Mouse (Mus musculus) midbrain, embryonic 12.5 days (tissue): ENCODE results near the gene Tuba1a. TPM values are rescaled to one million over a fixed set of nuclear protein-coding genes. Genes with fewer than 3 reads are reported as not detected.

Source experiments
- ATAC-seq: fragments of 200-750 bp; cut with Nextera tagmentation; 2 replicates; pipeline ENCODE4 v1.8.0; 2017; ENCODE audit warnings: low read depth, moderate TSS enrichment, moderate library complexity; ENCODE audit not compliant: low FRiP score
- H3K27ac ChIP-seq: fragments of 300-500 bp; sonication (generic); replicated peaks from 2 replicates; pipeline ENCODE4 v1.5.1; 2016; ENCODE audit warnings: mild to moderate bottlenecking
- H3K27me3 ChIP-seq: fragments of 300-500 bp; sonication (generic); 2 replicates; pipeline ENCODE4 v1.6.1; 2016; ENCODE audit warnings: mild to moderate bottlenecking
- H3K36me3 ChIP-seq: fragments of 300-500 bp; sonication (generic); 2 replicates; pipeline ENCODE4 v1.6.1; 2016
- H3K4me1 ChIP-seq: fragments of 300-500 bp; sonication (generic); 2 replicates; pipeline ENCODE4 v1.6.1; 2016
- H3K4me2 ChIP-seq: fragments of 300-500 bp; sonication (generic); replicated peaks from 2 replicates; pipeline ENCODE4 v1.6.1; 2016; ENCODE audit warnings: mild to moderate bottlenecking, moderate library complexity
- H3K4me3 ChIP-seq: fragments of 300-500 bp; sonication (generic); 2 replicates; pipeline ENCODE4 v1.5.1; 2016; ENCODE audit warnings: mild to moderate bottlenecking
- H3K9ac ChIP-seq: fragments of 300-500 bp; sonication (generic); replicated peaks from 2 replicates; pipeline ENCODE4 v1.6.1; 2016; ENCODE audit warnings: mild to moderate bottlenecking, moderate library complexity
- H3K9me3 ChIP-seq: fragments of 300-500 bp; sonication (generic); 2 replicates; pipeline ENCODE4 v1.6.1; 2016; ENCODE audit warnings: mild to moderate bottlenecking
- WGBS: fragments of 180-500 bp; shearing (Covaris S2); methylation state at CpG from one replicate; pipeline ENCODE4 v1.1.7; 2016; 5-methylcytosine and 5-hydroxymethylcytosine counted together
- polyA plus RNA-seq: library from polyadenylated mRNA; unstranded; fragments of >200 nt; fragmentation: Nextera tagmentation; extraction: Ambion mirVana; gene quantifications from 2 replicates; pipeline ENCODE4 v1.2.1, GENCODE M21; 2016

Gene Tuba1a
- polyA plus RNA-seq, 1 experiment from 2014 or later, result 9,642 TPM

GRCm38 (mm10) chr15:98991540-98992050 is 38.1 kb upstream of the Tuba1a start:
- H3K4me3 ChIP-seq, result peak overlapping the region; percentile 43
- peak overlapping the region; percentile 96 for H3K27ac ChIP-seq
- no peaks in the 10 kb centered on the region for H3K27me3 ChIP-seq
- 3% methylated on average over 9 of the region's 9 CpGs for WGBS
- ATAC-seq, result no peak
- H3K36me3 ChIP-seq, result no peaks in the 10 kb centered on the region
- peaks cover 68% of the 10 kb centered on the region for H3K4me1 ChIP-seq
- H3K4me2 ChIP-seq, result peak overlapping the region; percentile 54
- H3K9me3 ChIP-seq, result no peaks in the 10 kb centered on the region
- peak overlapping the region; percentile 76 for H3K9ac ChIP-seq

GRCm38 (mm10) chr15:98990669-98991539 is 37.4 kb upstream of the Tuba1a start:
- peak; percentile 31; the same call in 1 of the 2 replicates for ATAC-seq
- Histone ChIP-seq H3K4me3 (peak overlapping the region; percentile 43), H3K27ac (peak overlapping the region; percentile 96), H3K27me3 (no peaks in the 10 kb centered on the region), H3K4me1 (peaks cover 75% of the 10 kb centered on the region), H3K9me3 (no peaks in the 10 kb centered on the region), H3K9ac (peak overlapping the region; percentile 76), H3K36me3 (no peaks in the 10 kb centered on the region), H3K4me2 (peak overlapping the region; percentile 54)
- WGBS, result 6% methylated on average over 15 of the region's 15 CpGs

- 23% methylated on average over 9 of the region's 12 CpGs for WGBS
- H3K4me1 ChIP-seq, result peaks cover 84% of the 10 kb centered on the region
- H3K4me2 ChIP-seq, result peak overlapping the region; percentile 54
- ATAC-seq, result no peak
- H3K9ac ChIP-seq, result peak overlapping the region; percentile 76
- peak overlapping the region; percentile 43 for H3K4me3 ChIP-seq
- no peaks in the 10 kb centered on the region for H3K36me3 ChIP-seq
- no peaks in the 10 kb centered on the region for H3K27me3 ChIP-seq
- H3K9me3 ChIP-seq, result no peaks in the 10 kb centered on the region
- H3K27ac ChIP-seq, result peak overlapping the region; percentile 96
These were observed 36.4 kb upstream of the Tuba1a start for GRCm38 (mm10) chr15:98989701-98990430.

- ATAC-seq, result no peak
- peak overlapping the region; percentile 96 for H3K27ac ChIP-seq
- H3K4me2 ChIP-seq, result peak overlapping the region; percentile 57
- H3K27me3 ChIP-seq, result no peaks in the 10 kb centered on the region
- H3K9me3 ChIP-seq, result no peaks in the 10 kb centered on the region
- no peak overlapping the region; the same call in 1 of the 2 replicates for H3K9ac ChIP-seq
- H3K36me3 ChIP-seq, result no peaks in the 10 kb centered on the region
- 41% methylated on average over 3 of the region's 3 CpGs for WGBS
- H3K4me1 ChIP-seq, result peaks cover 89% of the 10 kb centered on the region
- no peak overlapping the region for H3K4me3 ChIP-seq
These were observed 35.3 kb upstream of the Tuba1a start for GRCm38 (mm10) chr15:98988787-98989186.

- Histone ChIP-seq H3K4me2 (peak overlapping the region; percentile 57), H3K27ac (peak overlapping the region; percentile 96), H3K27me3 (no peaks in the 10 kb centered on the region), H3K4me3 (peak overlapping the region; percentile 54), H3K36me3 (no peaks in the 10 kb centered on the region), H3K4me1 (peaks cover 92% of the 10 kb centered on the region), H3K9me3 (no peaks in the 10 kb centered on the region), H3K9ac (peak overlapping the region; percentile 71)
- ATAC-seq, result no peak
- 17% methylated on average over 8 of the region's 8 CpGs for WGBS
These were observed 34.2 kb upstream of the Tuba1a start for GRCm38 (mm10) chr15:98987661-98988181.

GRCm38 (mm10) chr15:98987077-98987630 is 33.7 kb upstream of the Tuba1a start:
- peak; percentile 50; the same call in 1 of the 2 replicates for ATAC-seq
- peaks cover 92% of the 10 kb centered on the region for H3K4me1 ChIP-seq

GRCm38 (mm10) chr15:98985982-98986715 is 32.6 kb upstream of the Tuba1a start:
- Histone ChIP-seq H3K27me3 (no peaks in the 10 kb centered on the region), H3K4me2 (peak overlapping the region; percentile 57), H3K27ac (peak overlapping the region; percentile 96), H3K9ac (peak overlapping the region; percentile 71), H3K4me3 (peak overlapping the region; percentile 54), H3K4me1 (peaks cover 88% of the 10 kb centered on the region), H3K36me3 (no peaks in the 10 kb centered on the region), H3K9me3 (no peaks in the 10 kb centered on the region)
- ATAC-seq, result no peak
- 16% methylated on average over 12 of the region's 12 CpGs for WGBS

More at GRCm38 (mm10) chr15:98987077-98987630, 33.7 kb upstream of the Tuba1a start:
- peak overlapping the region; percentile 54 for H3K4me3 ChIP-seq
- H3K27ac ChIP-seq, result peak overlapping the region; percentile 96
- H3K4me2 ChIP-seq, result peak overlapping the region; percentile 57
- no peaks in the 10 kb centered on the region for H3K27me3 ChIP-seq
- H3K9me3 ChIP-seq, result no peaks in the 10 kb centered on the region
- H3K36me3 ChIP-seq, result no peaks in the 10 kb centered on the region
- H3K9ac ChIP-seq, result peak overlapping the region; percentile 71
- WGBS, result 2% methylated on average over 7 of the region's 7 CpGs

GRCm38 (mm10) chr15:98985240-98985981 is 31.9 kb upstream of the Tuba1a start:
- Histone ChIP-seq H3K9me3 (no peaks in the 10 kb centered on the region), H3K4me1 (peaks cover 80% of the 10 kb centered on the region), H3K27me3 (no peaks in the 10 kb centered on the region), H3K9ac (peak overlapping the region; percentile 71), H3K27ac (peak overlapping the region; percentile 96), H3K36me3 (no peaks in the 10 kb centered on the region), H3K4me3 (peak overlapping the region; percentile 54), H3K4me2 (peak overlapping the region; percentile 57)
- ATAC-seq, result peak; percentile 42; the same call in 1 of the 2 replicates
- WGBS, result 1% methylated on average over 29 of the region's 29 CpGs

GRCm38 (mm10) chr15:98984681-98985080 is 31.2 kb upstream of the Tuba1a start:
- H3K9ac ChIP-seq, result peak overlapping the region; percentile 71
- 14% methylated on average over 6 of the region's 6 CpGs for WGBS
- ATAC-seq, result no peak
- peak overlapping the region; percentile 57 for H3K4me2 ChIP-seq
- peaks cover 80% of the 10 kb centered on the region for H3K4me1 ChIP-seq
- H3K27ac ChIP-seq, result peak overlapping the region; percentile 96
- no peaks in the 10 kb centered on the region for H3K36me3 ChIP-seq
- no peaks in the 10 kb centered on the region for H3K27me3 ChIP-seq
- H3K4me3 ChIP-seq, result peak overlapping the region; percentile 54
- no peaks in the 10 kb centered on the region for H3K9me3 ChIP-seq

GRCm38 (mm10) chr15:98983431-98984081 is 30.1 kb upstream of the Tuba1a start:
- peak; percentile 75 for ATAC-seq
- peaks cover 76% of the 10 kb centered on the region for H3K4me1 ChIP-seq
- H3K9ac ChIP-seq, result peak overlapping the region; percentile 71
- 7% methylated on average over 16 of the region's 16 CpGs for WGBS
- peak overlapping the region; percentile 96 for H3K27ac ChIP-seq
- H3K4me2 ChIP-seq, result peak overlapping the region; percentile 57
- no peaks in the 10 kb centered on the region for H3K36me3 ChIP-seq
- H3K4me3 ChIP-seq, result peak overlapping the region; percentile 54
- H3K9me3 ChIP-seq, result no peaks in the 10 kb centered on the region
- no peaks in the 10 kb centered on the region for H3K27me3 ChIP-seq
